Mouse (Mus musculus) kidney, embryonic 14.5 days (tissue): ENCODE results near the gene Adcy7. TPM values are rescaled to one million over a fixed set of nuclear protein-coding genes. Genes with fewer than 3 reads are reported as not detected.

ENCODE experiments used
- ATAC-seq: fragments of 200-750 bp; cut with Nextera tagmentation; 2 replicates; pipeline ENCODE4 v1.8.0; 2017; ENCODE audit warnings: moderate number of reproducible peaks, mild to moderate bottlenecking, moderate TSS enrichment, moderate library complexity; ENCODE audit not compliant: low FRiP score, low TSS enrichment
- H3K27ac ChIP-seq: fragments of 300-500 bp; sonication (generic); 2 replicates; pipeline ENCODE4 v1.5.1; 2014; ENCODE audit warnings: low read depth, mild to moderate bottlenecking, low read length, moderate library complexity, mixed read lengths
- H3K27me3 ChIP-seq: fragments of 300-500 bp; sonication (generic); 2 replicates; pipeline ENCODE4 v1.6.1; 2014; ENCODE audit warnings: mild to moderate bottlenecking, low read length; ENCODE audit not compliant: control insufficient read depth, insufficient read depth
- H3K36me3 ChIP-seq: fragments of 300-500 bp; sonication (generic); 2 replicates; pipeline ENCODE4 v1.6.1; 2014; ENCODE audit warnings: low read length, mixed read lengths; ENCODE audit not compliant: control insufficient read depth, insufficient read depth
- H3K4me1 ChIP-seq: fragments of 300-500 bp; sonication (generic); 2 replicates; pipeline ENCODE4 v1.6.1; 2014; ENCODE audit warnings: low read length, mixed read lengths; ENCODE audit not compliant: control insufficient read depth, insufficient read depth
- H3K4me2 ChIP-seq: fragments of 300-500 bp; sonication (generic); replicated peaks from 2 replicates; pipeline ENCODE4 v1.6.1; 2014; ENCODE audit warnings: low read depth, mild to moderate bottlenecking, low read length
- H3K4me3 ChIP-seq: fragments of 300-500 bp; sonication (generic); 2 replicates; pipeline ENCODE4 v1.5.1; 2014; ENCODE audit warnings: mild to moderate bottlenecking, low read length
- H3K9ac ChIP-seq: fragments of 300-500 bp; sonication (generic); 2 replicates; pipeline ENCODE4 v1.6.1; 2014; ENCODE audit warnings: low read depth, mild to moderate bottlenecking, low read length, moderate library complexity
- H3K9me3 ChIP-seq: fragments of 300-500 bp; sonication (generic); 2 replicates; pipeline ENCODE4 v1.6.1; 2016; ENCODE audit warnings: low read length; ENCODE audit not compliant: control insufficient read depth
- WGBS: fragments of 180-500 bp; shearing (Covaris S2); extraction: QIAGEN DNeasy Blood & Tissue Kit; methylation state at CpG from one replicate; pipeline ENCODE4 v1.1.7; 2014; 5-methylcytosine and 5-hydroxymethylcytosine counted together
- polyA plus RNA-seq: library from polyadenylated mRNA; unstranded; fragments of >200 nt; fragmentation: Nextera tagmentation; extraction: Ambion mirVana; gene quantifications from 2 replicates; pipeline ENCODE4 v1.2.1, GENCODE M21; 2014

Adcy7 gene
- polyA plus RNA-seq, 1 experiment from 2014 or later, result 3.1 TPM

- no peaks in the 10 kb centered on the region for H3K27me3 ChIP-seq
- no peaks in the 10 kb centered on the region for H3K36me3 ChIP-seq
- H3K4me2 ChIP-seq, result no peak overlapping the region
- H3K27ac ChIP-seq, result no peak overlapping the region
- no peaks in the 10 kb centered on the region for H3K9me3 ChIP-seq
- no peak overlapping the region for H3K9ac ChIP-seq
- peaks cover 5% of the 10 kb centered on the region; the same call in 1 of the 2 replicates for H3K4me1 ChIP-seq
- no peak for ATAC-seq
- H3K4me3 ChIP-seq, result no peak overlapping the region
- 70% methylated on average over 5 of the region's 5 CpGs for WGBS
Measured at GRCm38 (mm10) chr8:88317341-88317740, 45.1 kb downstream of the Adcy7 start.

DNA sequence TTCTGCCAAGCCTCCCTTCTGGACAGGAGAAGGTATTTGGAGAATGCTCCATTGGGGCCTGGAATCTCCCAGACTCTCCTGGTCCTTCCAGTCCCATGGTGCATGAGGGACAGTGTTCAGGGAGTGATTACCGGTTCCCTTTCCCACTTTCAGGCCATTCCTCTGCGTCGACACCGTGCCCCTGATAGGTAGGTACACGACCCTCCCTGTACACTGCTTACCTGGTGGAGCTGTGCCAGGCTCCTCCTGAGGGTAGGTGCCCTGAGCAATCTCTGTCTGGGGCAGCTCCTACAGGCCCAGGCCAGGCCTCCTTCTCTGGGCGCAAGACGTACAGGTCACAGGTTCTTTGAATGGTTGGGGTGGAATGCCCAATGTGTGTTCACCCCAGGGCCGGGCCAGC lies 45.9 kb downstream of the Adcy7 start:
- no peak for ATAC-seq
- Histone ChIP-seq H3K36me3 (no peaks in the 10 kb centered on the region), H3K27me3 (no peaks in the 10 kb centered on the region), H3K4me2 (no peak overlapping the region), H3K27ac (no peak overlapping the region), H3K4me1 (peaks cover 5% of the 10 kb centered on the region; the same call in 1 of the 2 replicates), H3K9me3 (no peaks in the 10 kb centered on the region), H3K9ac (no peak overlapping the region), H3K4me3 (no peak overlapping the region)
- WGBS, result 91% methylated on average over 8 of the region's 8 CpGs

DNA sequence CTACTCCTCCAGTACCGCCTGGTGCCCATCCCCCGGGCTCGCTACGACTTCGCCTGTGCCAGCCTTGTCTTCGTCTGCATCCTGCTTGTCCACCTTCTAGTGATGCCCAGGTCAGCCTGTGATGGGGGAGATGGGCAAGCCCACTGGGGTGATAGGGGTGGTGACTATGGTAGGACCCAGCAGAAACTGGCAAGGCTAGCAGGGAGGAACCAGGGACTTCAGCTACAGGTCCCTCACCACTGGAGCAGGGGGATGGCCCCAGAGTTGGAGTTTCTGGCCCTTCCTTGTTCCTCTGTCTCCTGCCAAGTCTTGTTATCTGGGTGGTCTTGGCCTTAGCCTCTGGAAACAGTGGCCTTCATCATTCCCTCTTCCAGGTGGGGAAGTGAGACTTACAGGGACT lies 47.9 kb downstream of the Adcy7 start:
- no peak overlapping the region for H3K27ac ChIP-seq
- no peak overlapping the region for H3K4me3 ChIP-seq
- H3K9me3 ChIP-seq, result no peaks in the 10 kb centered on the region
- peaks cover 5% of the 10 kb centered on the region; the same call in 1 of the 2 replicates for H3K4me1 ChIP-seq
- no peak overlapping the region for H3K4me2 ChIP-seq
- peaks cover 3% of the 10 kb centered on the region; the same call in 1 of the 2 replicates for H3K36me3 ChIP-seq
- no peak overlapping the region for H3K9ac ChIP-seq
- 94% methylated on average over 6 of the region's 6 CpGs for WGBS
- H3K27me3 ChIP-seq, result no peaks in the 10 kb centered on the region
- ATAC-seq, result no peak

DNA sequence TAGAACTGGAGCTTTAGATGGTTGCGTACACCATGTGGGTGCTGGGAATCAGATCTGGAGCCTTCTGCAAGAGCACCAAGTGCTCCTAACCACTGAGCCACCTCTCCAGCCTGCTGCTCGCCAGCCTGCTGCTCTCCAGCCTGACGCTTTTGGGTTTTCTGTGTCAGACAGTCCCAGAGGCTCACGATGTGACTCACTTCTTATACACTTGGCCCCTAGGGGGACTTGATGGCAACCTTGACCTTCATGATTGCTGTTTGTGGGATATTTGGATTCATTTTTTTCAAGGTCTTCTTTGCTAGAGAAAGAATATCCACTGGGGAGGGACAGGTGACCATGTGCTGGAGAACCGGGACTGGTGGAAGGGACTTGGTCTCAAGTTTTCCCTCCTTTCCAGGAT lies 49.2 kb downstream of the Adcy7 start:
- Histone ChIP-seq H3K9ac (no peak overlapping the region), H3K36me3 (peaks cover 16% of the 10 kb centered on the region; the same call in 1 of the 2 replicates), H3K9me3 (no peaks in the 10 kb centered on the region), H3K4me2 (no peak overlapping the region), H3K4me3 (no peak overlapping the region), H3K4me1 (peaks cover 1% of the 10 kb centered on the region; the same call in 1 of the 2 replicates), H3K27me3 (no peaks in the 10 kb centered on the region), H3K27ac (no peak overlapping the region)
- no peak for ATAC-seq
- WGBS, result 87% methylated on average over 5 of the region's 5 CpGs

DNA sequence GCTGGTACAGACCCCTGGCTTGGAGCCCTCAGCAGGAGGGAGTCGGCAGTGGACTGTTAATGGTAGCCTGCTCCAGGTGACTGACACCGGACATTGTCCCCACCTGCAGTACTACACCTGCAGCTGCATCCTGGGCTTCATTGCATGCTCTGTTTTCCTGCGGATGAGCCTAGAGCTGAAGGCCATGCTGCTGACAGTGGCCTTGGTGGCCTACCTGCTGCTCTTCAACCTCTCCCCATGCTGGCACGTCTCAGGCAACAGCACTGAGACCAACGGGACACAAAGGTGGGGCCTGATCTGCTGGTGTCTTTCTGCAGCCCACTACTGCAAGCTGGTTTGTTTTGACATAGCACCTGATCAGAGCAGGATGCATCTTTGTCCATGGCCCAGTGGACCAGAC lies 51.3 kb downstream of the Adcy7 start:
- Histone ChIP-seq H3K27ac (no peak overlapping the region), H3K36me3 (peaks cover 37% of the 10 kb centered on the region), H3K9me3 (no peaks in the 10 kb centered on the region), H3K4me3 (no peak overlapping the region), H3K27me3 (no peaks in the 10 kb centered on the region), H3K4me2 (no peak overlapping the region), H3K9ac (no peak overlapping the region), H3K4me1 (no peaks in the 10 kb centered on the region)
- ATAC-seq, result no peak
- WGBS, result 87% methylated on average over 5 of the region's 5 CpGs

- Histone ChIP-seq H3K27me3 (no peaks in the 10 kb centered on the region), H3K36me3 (peaks cover 49% of the 10 kb centered on the region), H3K9ac (no peak overlapping the region), H3K9me3 (no peaks in the 10 kb centered on the region), H3K4me1 (no peaks in the 10 kb centered on the region), H3K4me2 (no peak overlapping the region), H3K4me3 (no peak overlapping the region), H3K27ac (no peak overlapping the region)
- no peak for ATAC-seq
- WGBS, result 89% methylated on average over 11 of the region's 11 CpGs
Measured at GRCm38 (mm10) chr8:88324760-88325159, 52.6 kb downstream of the Adcy7 start.

DNA sequence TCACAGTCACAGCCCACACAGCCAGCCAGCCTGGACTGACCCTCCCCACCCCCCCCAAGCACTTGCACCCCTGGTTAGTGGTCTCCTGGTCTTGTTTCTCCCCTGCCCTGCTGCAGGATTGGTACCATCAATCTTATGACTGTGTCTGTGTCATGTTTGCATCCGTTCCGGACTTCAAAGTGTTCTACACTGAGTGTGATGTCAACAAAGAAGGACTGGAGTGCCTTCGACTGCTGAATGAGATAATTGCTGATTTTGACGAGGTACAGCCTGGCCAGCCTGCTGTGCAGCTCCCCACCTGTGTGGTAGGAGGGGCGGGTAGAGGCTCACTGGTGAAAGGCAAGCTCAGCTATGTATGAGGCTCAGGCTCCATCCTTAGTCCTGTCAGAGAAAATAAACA lies 53.0 kb downstream of the Adcy7 start:
- peaks cover 53% of the 10 kb centered on the region for H3K36me3 ChIP-seq
- H3K27ac ChIP-seq, result no peak overlapping the region
- H3K9ac ChIP-seq, result no peak overlapping the region
- no peaks in the 10 kb centered on the region for H3K4me1 ChIP-seq
- H3K27me3 ChIP-seq, result no peaks in the 10 kb centered on the region
- H3K4me2 ChIP-seq, result no peak overlapping the region
- H3K9me3 ChIP-seq, result no peaks in the 10 kb centered on the region
- no peak for ATAC-seq
- no peak overlapping the region for H3K4me3 ChIP-seq
- 46% methylated on average over 5 of the region's 5 CpGs for WGBS

GRCm38 (mm10) chr8:88325795-88326194 lies 53.6 kb downstream of the Adcy7 start:
- Histone ChIP-seq H3K36me3 (peaks cover 57% of the 10 kb centered on the region), H3K4me2 (no peak overlapping the region), H3K9me3 (no peaks in the 10 kb centered on the region), H3K27me3 (no peaks in the 10 kb centered on the region), H3K4me1 (no peaks in the 10 kb centered on the region), H3K4me3 (no peak overlapping the region), H3K27ac (no peak overlapping the region), H3K9ac (no peak overlapping the region)
- ATAC-seq, result no peak
- 90% methylated on average over 5 of the region's 5 CpGs for WGBS

DNA sequence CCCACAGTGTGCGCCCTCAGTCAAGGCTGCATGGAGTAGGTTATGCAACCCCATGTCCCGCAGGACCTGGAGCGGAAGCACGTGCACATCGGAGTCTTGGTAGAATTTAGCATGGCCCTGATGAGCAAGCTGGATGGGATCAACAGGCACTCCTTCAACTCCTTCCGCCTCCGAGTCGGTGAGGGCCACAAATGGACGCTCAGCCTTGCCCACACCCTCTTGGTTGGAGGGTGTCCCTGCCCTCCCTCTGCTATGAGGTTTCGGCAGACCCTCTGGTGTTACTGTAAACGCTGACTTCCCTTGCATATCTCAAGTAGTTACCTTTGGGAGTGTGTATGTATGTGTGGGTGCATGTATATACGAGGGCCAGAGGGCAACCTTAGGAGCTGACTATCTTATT lies 54.1 kb downstream of the Adcy7 start:
- H3K4me1 ChIP-seq, result no peaks in the 10 kb centered on the region
- H3K27ac ChIP-seq, result no peak overlapping the region
- no peaks in the 10 kb centered on the region for H3K27me3 ChIP-seq
- H3K9me3 ChIP-seq, result no peaks in the 10 kb centered on the region
- ATAC-seq, result no peak
- H3K36me3 ChIP-seq, result peaks cover 62% of the 10 kb centered on the region
- H3K4me3 ChIP-seq, result no peak overlapping the region
- 93% methylated on average over 12 of the region's 12 CpGs for WGBS
- H3K9ac ChIP-seq, result no peak overlapping the region
- H3K4me2 ChIP-seq, result no peak overlapping the region
